Mouse (Mus musculus) right cerebral cortex, adult 18-20 months (tissue): ENCODE measurements at regions not wholly inside any gene's neighbourhood (a gene's known extent, or its start where the extent isn't known, plus 50 kb on each side); places are given as distances from the start of the nearest gene placed in this dataset.

Experiments used
- DNase-seq: peaks from one replicate; pipeline ENCODE4 v3.0.0; 2022; ENCODE audit warnings: mixed read lengths

DNA sequence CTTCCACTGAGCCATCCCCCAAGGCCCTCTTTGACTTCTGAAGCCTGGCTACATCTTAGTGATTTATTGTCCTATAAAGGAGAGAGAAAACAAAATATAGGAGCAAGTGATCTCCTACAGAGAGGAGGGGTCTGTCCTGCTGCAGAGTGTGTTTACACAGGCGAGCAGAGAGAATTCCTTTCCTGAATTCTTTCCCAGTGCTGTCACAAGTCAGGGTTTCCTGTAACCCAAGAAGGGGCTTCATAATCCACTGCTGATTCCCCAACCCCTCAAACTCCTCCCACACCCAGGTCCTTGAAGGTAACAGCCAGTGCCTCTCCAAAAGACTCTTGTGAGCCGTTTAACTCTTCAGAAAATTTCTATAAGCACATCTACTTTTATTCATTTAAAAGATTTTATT, 66.8 kb upstream of the Tpm1 start:
- DNase-seq, result no peak

- DNase-seq, result no peak
Measured at GRCm38 (mm10) chr9:67114099-67114498, 64.9 kb upstream of the Tpm1 start.

GRCm38 (mm10) chr9:67111836-67112584, 62.8 kb upstream of the Tpm1 start:
- no peak for DNase-seq

DNA sequence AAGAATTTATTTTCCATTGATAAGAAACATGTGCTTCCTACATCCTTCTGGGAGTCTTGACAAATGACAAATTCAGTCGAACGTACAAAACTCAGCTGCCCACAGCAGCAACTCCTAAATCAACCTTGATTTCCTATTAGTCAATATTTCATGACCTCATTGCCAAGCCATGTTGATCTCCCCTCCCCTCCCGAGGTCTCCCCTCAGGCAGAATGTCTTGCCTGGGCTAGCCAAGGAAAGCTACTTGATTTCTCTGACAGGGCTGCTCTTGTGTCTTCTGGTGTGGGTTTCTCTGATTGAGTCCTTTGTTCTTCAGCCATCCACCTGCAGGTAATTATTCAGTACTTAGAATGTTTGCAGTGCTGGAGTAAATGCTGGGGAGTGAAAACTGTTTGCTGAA, 58.7 kb upstream of the Tpm1 start:
- no peak for DNase-seq

GRCm38 (mm10) chr9:67105867-67106266, 56.7 kb upstream of the Tpm1 start:
- DNase-seq, result no peak

DNA sequence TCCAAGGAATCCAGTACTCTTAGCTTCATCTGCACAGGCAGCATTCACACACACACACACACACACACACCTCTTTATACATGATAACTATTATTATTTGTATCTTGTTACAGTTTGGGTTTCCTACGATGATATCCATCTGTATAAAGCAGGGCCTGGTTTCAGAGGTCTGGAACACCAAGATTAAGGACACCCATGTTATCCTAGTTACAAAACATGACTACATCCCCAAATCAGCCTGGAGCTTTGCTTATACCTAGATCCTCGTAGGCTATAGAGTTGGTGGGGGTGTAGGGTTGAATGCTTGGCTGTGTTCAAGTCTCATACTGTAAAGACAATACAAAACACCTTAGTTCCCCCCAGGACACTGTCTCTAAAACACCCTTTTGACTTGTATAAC, 56.0 kb upstream of the Tpm1 start:
- no peak for DNase-seq

DNA sequence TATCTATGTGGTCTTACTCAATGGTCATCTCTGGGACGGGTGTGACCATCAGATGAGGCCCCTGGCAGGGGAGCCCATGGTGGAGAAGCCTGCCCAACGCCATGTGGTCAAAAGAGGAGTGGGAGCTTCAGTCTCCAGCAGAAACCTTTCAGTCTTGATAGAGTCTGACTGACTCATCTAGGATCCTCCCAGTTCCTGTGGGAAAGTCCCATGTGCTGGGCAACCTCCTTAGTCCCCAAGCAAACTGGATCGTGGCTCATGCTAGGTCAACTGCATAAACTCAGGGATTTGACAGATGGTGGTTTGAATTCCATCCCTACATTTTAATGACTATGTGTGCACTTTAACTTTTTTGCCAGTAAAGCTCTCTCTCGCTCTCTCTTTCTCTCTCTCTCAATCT, 55.4 kb upstream of the Tpm1 start:
- DNase-seq, result no peak

DNA sequence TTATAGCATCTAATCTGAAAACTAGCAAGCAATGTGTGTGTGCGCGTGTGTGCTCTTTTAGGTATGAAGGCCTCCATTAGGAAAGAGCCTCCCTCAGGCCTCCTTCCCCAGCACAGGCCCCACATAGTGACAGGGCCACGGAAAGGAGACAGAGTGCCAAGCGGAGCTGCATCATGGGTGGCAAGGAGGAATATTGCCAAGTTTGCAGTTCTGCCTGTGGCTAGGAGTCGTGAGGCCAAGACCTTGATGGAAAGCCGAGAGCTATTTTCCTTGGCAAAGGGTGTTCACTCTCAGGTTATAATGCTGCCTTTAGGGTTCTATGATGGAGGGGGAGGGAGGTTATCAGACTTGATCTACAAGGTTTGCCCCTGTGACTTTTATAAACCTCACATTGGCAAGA, 53.4 kb upstream of the Tpm1 start:
- no peak for DNase-seq

GRCm38 (mm10) chr9:67099471-67099870, 50.3 kb upstream of the Tpm1 start:
- no peak for DNase-seq
